Mouse (Mus musculus): Measurements from ENCODE around the gene Fcamr. TPM values are rescaled to one million over a fixed set of nuclear protein-coding genes. Genes with fewer than 3 reads are reported as not detected.

Fcamr gene
- total and polyA plus RNA-seq, 3 experiments = not detected

- Histone ChIP-seq H3K27me3 (ENCODE audit: insufficient read depth, low read length) (peaks cover 4% of the 10 kb centered on the region), H3K9me3 (replicated peaks) (no peaks in the 10 kb centered on the region), H3K4me1 (ENCODE audit: insufficient read depth, low read depth, low read length) (peaks cover 13% of the 10 kb centered on the region), H3K4me3 (ENCODE audit: low read depth, low read length) (no peak overlapping the region), H3K36me3 (replicated peaks) (no peaks in the 10 kb centered on the region)
- no peak for TF ChIP-seq GATA2 (IDR thresholded peaks at IDR 0.05; ENCODE audit: borderline replicate concordance, low read depth, low read length)
- TF ChIP-seq TAL1 (conservative IDR thresholded peaks at IDR 0.05; ENCODE audit: low read depth, low read length) = no peak
- TF ChIP-seq GATA1 (IDR thresholded peaks at IDR 0.05; ENCODE audit: borderline replicate concordance, low read length) = no peak
- TF ChIP-seq CTCF (IDR thresholded peaks at IDR 0.05; ENCODE audit: low read depth, low read length) = no peak
- no peak for TF ChIP-seq POLR2AphosphoS5 (IDR thresholded peaks at IDR 0.05; ENCODE audit: insufficient replicate concordance, low read depth, low read length)
- no peak for DNase-seq (ENCODE audit: low spot score)
- no peak for ATAC-seq (ENCODE audit: extremely low read depth, insufficient number of reproducible peaks, low FRiP score, poor library complexity, severe bottlenecking)
Observed at GRCm38 (mm10) chr1:130779867-130780266, 20.8 kb upstream of the Fcamr start.

DNA sequence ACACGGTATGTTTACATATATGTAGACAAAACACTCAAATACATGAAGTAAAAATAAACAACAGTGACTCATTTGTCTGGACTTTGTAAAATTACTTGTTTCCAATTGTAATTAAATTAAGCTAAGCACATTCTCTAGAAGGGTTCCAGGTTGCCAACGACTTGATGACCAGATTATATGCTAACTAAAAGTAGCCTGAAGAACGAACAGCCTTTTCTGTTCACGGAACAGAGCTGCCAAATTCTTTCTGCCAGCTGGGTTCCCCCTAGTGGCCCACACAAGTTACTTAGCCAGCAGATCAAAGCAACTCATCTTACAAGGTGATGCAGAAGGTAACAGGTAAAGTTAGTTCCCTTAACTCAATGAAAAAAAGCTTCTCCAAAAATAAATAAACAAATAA, 16.6 kb upstream of the Fcamr start:
- peak; percentile 31 for DNase-seq (ENCODE audit: low spot score)
- Histone ChIP-seq H3K9me3 (replicated peaks) (no peaks in the 10 kb centered on the region), H3K27me3 (ENCODE audit: insufficient read depth, low read length) (peaks cover 25% of the 10 kb centered on the region), H3K4me1 (ENCODE audit: insufficient read depth, low read depth, low read length) (peaks cover 4% of the 10 kb centered on the region; the same call in 1 of the 2 replicates), H3K36me3 (replicated peaks) (no peaks in the 10 kb centered on the region), H3K4me3 (ENCODE audit: low read depth, low read length) (no peak overlapping the region)
- ATAC-seq (ENCODE audit: extremely low read depth, insufficient number of reproducible peaks, low FRiP score, poor library complexity, severe bottlenecking) = no peak
- no peak for TF ChIP-seq TAL1 (conservative IDR thresholded peaks at IDR 0.05; ENCODE audit: low read depth, low read length)

DNA sequence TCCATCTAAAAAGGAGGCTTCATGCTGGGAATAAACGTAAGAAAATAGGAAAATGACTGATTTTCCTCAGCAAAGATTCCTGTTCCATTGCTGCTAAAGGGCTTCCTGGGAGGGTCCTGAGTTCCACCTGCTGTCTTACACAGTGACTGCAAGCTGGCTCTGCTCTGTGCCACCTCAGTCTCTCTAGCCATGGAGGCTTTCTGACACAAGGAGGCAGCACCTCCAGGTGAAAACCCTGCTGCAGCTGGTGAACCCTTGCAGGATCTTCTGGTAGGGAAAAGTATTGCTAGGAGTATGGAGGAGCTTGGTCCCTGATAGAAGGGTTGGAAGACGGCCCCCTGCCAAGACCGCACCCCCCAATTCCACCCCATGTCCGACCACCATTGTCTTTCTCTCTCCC, 13.7 kb upstream of the Fcamr start:
- no peak for DNase-seq (ENCODE audit: low spot score)
- Histone ChIP-seq H3K36me3 (replicated peaks) (no peaks in the 10 kb centered on the region), H3K9me3 (replicated peaks) (no peaks in the 10 kb centered on the region), H3K4me1 (ENCODE audit: insufficient read depth, low read depth, low read length) (peaks cover 14% of the 10 kb centered on the region), H3K27me3 (ENCODE audit: insufficient read depth, low read length) (peaks cover 33% of the 10 kb centered on the region), H3K4me3 (ENCODE audit: low read depth, low read length) (no peak overlapping the region)
- peak; percentile 32; the same call in 1 of the 2 replicates for ATAC-seq (ENCODE audit: extremely low read depth, insufficient number of reproducible peaks, low FRiP score, poor library complexity, severe bottlenecking)
- TF ChIP-seq TAL1 (conservative IDR thresholded peaks at IDR 0.05; ENCODE audit: low read depth, low read length) (no peak), CTCF (IDR thresholded peaks at IDR 0.05; ENCODE audit: low read depth, low read length) (no peak)

GRCm38 (mm10) chr1:130789512-130790451, 10.9 kb upstream of the Fcamr start:
- H3K9me3 ChIP-seq (replicated peaks) = no peaks in the 10 kb centered on the region
- peak; percentile 73; the same call in 1 of the 2 replicates for TF ChIP-seq POLR2AphosphoS5 (IDR thresholded peaks at IDR 0.05; ENCODE audit: insufficient replicate concordance, low read depth, low read length)
- no peak for TF ChIP-seq GATA2 (IDR thresholded peaks at IDR 0.05; ENCODE audit: borderline replicate concordance, low read depth, low read length)
- ATAC-seq (ENCODE audit: extremely low read depth, insufficient number of reproducible peaks, low FRiP score, poor library complexity, severe bottlenecking) (no peak), DNase-seq (ENCODE audit: low spot score) (no peak)
- no peak overlapping the region for H3K4me3 ChIP-seq (ENCODE audit: low read depth, low read length)
- peaks cover 34% of the 10 kb centered on the region for H3K27me3 ChIP-seq (ENCODE audit: insufficient read depth, low read length)
- H3K4me1 ChIP-seq (ENCODE audit: insufficient read depth, low read depth, low read length) = peaks cover 11% of the 10 kb centered on the region
- no peaks in the 10 kb centered on the region for H3K36me3 ChIP-seq (replicated peaks)

- Histone ChIP-seq H3K4me1 (ENCODE audit: insufficient read depth, low read depth, low read length) (no peaks in the 10 kb centered on the region; the same call in 1 of the 2 replicates), H3K36me3 (replicated peaks) (no peaks in the 10 kb centered on the region), H3K4me3 (ENCODE audit: low read depth, low read length) (no peak overlapping the region), H3K27me3 (ENCODE audit: insufficient read depth, low read length) (peaks cover 12% of the 10 kb centered on the region), H3K9me3 (replicated peaks) (no peaks in the 10 kb centered on the region)
- TF ChIP-seq CTCF (IDR thresholded peaks at IDR 0.05; ENCODE audit: low read depth, low read length) (no peak), POLR2AphosphoS5 (IDR thresholded peaks at IDR 0.05; ENCODE audit: insufficient replicate concordance, low read depth, low read length) (no peak), GATA2 (IDR thresholded peaks at IDR 0.05; ENCODE audit: borderline replicate concordance, low read depth, low read length) (no peak), TAL1 (conservative IDR thresholded peaks at IDR 0.05; ENCODE audit: low read depth, low read length) (no peak), GATA1 (IDR thresholded peaks at IDR 0.05; ENCODE audit: borderline replicate concordance, low read length) (no peak)
- no peak for ATAC-seq (ENCODE audit: extremely low read depth, insufficient number of reproducible peaks, low FRiP score, poor library complexity, severe bottlenecking)
- no peak for DNase-seq (ENCODE audit: low spot score)
Observed at GRCm38 (mm10) chr1:130795331-130795730, 5.4 kb upstream of the Fcamr start.

- no peaks in the 10 kb centered on the region for H3K9me3 ChIP-seq (replicated peaks)
- peaks cover 30% of the 10 kb centered on the region for H3K27me3 ChIP-seq (ENCODE audit: insufficient read depth, low read length)
- no peaks in the 10 kb centered on the region; the same call in 1 of the 2 replicates for H3K4me1 ChIP-seq (ENCODE audit: insufficient read depth, low read depth, low read length)
- no peak overlapping the region for H3K4me3 ChIP-seq (ENCODE audit: low read depth, low read length)
- TF ChIP-seq POLR2AphosphoS5 (IDR thresholded peaks at IDR 0.05; ENCODE audit: insufficient replicate concordance, low read depth, low read length) (no peak), GATA1 (IDR thresholded peaks at IDR 0.05; ENCODE audit: borderline replicate concordance, low read length) (no peak), GATA2 (IDR thresholded peaks at IDR 0.05; ENCODE audit: borderline replicate concordance, low read depth, low read length) (no peak), TAL1 (conservative IDR thresholded peaks at IDR 0.05; ENCODE audit: low read depth, low read length) (no peak), CTCF (IDR thresholded peaks at IDR 0.05; ENCODE audit: low read depth, low read length) (peak; percentile 60)
- no peaks in the 10 kb centered on the region for H3K36me3 ChIP-seq (replicated peaks)
- ATAC-seq (ENCODE audit: extremely low read depth, insufficient number of reproducible peaks, low FRiP score, poor library complexity, severe bottlenecking) (0 out of 2 replicates have a peak, but pooled peaks have one; percentile 40), DNase-seq (ENCODE audit: low spot score) (peak; percentile 31)
Observed at GRCm38 (mm10) chr1:130796967-130797684, 3.6 kb upstream of the Fcamr start.
